Mouse (Mus musculus): ENCODE data around the gene Gm19345. TPM values are rescaled to one million over a fixed set of nuclear protein-coding genes. Genes with fewer than 3 reads are reported as not detected.

Gene Gm19345
- total RNA-seq (2021): 1 to 10 TPM; 1.8 to 2.9 TPM

DNA sequence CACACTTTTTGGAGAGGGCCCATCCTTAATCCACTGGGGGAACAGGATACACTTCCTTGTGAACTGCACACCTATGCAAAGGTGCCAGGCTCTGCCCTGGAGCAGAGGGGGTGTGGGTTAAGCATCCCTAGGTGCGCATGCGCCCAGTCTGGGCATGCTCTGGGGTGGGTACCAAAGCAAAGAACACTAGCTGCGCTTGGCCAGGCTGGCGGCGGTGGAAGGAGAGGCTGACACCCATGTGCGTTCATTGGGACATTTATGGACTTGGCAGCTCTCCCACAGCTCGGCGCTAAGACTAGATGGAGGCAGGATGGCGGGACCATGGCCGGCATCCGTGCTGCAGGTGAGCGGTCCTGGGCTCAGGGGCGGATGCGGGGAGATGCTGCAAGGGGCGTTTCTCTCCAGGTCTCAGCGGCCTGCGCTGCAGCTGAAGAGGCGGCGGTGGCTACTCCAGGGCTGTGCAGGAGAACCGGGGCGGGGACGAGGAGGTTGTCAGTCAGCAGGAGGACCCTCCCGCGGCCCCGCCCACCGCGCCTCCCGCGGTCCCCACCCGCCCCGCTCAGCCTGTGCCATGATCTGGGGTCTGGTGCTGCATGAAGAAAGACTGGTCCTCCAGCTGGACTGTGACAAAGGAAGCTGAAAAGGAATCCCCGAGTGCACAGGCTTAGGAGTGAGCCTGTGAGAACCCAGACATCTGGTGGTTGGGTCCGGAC is at the start of gene Gm19345:
Gm19345 (plus strand) TSS at position 146 of the 713 bp plus-strand sequence.
- DNase-seq (ENCODE audit: extremely low spot score in 1 of 2, low spot score in 1 of 2): peak; percentile 27 to 40

DNA sequence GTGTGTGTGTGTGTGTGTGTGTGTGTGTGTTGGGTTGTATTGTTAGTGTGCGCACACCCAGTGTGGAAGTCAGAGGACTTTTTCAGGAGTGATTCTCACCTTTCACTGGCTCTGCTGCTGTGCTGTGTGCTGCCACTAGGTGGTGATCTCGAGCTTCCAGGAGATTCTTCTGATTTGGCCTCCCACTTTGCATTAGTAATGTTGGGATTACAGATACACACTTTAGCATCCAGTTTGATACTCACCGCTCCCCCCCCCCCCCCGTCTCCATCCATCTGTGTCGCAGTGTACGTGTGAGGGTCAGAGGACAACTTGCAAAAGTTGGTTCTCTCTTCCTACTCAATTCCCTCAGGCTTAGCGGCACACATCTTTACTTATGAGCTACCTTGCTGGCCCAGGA is 48.8 kb upstream of the Gm19345 start:
- peak; percentile 76 to 89 for DNase-seq (ENCODE audit: extremely low spot score in 1 of 2, low spot score in 1 of 2)

DNA sequence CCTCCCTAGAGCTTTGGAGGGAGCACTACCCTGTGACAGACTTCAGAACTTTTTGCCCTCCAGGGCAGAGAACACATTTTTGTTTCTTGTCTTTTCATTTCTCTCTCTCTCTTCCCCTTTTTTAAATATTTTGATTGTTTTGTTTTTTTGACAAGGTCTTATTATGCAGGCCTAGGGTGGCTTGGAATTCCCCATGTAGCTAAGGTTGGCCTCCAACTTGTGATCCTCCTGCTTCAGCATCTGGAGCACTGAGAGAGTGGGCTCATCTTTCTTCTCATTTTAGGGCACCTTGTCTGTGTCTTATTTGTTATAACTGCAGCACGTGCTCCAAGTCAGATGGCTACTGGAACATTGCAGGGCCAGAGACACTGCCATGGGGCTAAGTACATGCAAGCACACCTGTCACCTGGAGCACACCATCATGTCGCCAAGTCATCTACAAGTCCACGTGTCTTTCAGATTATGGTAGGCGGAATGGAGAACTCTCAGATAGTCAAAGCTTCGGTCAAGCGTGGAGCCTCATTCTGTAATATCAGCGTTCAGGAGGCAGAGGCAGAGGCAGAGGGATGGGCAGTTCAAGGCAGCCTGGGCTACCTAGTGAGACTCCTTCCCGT is 45.3 kb upstream of the Gm19345 start:
- no peak for DNase-seq (ENCODE audit: extremely low spot score in 1 of 2, low spot score in 1 of 2)

DNA sequence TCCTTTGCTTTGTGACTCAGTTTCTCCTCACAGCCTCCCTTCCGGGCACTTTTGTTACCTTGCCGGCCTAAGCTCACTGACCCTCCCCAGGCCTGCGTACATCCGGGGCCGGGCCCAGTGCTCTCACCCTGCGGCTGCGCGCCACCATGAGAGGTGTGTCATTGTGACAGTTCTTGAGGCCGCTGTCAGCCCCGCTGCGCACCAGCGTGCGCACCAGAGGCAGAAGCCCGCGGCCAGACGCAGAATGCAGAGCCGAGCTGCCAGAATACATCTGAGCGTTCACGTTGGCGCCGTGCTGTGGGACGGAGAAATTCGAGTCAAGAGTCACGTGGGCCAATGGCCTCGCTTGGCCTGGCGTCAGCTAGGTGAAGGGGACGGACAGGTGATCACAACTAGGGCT is 42.4 kb upstream of the Gm19345 start:
- no peak for DNase-seq (ENCODE audit: extremely low spot score in 1 of 2, low spot score in 1 of 2)

DNA sequence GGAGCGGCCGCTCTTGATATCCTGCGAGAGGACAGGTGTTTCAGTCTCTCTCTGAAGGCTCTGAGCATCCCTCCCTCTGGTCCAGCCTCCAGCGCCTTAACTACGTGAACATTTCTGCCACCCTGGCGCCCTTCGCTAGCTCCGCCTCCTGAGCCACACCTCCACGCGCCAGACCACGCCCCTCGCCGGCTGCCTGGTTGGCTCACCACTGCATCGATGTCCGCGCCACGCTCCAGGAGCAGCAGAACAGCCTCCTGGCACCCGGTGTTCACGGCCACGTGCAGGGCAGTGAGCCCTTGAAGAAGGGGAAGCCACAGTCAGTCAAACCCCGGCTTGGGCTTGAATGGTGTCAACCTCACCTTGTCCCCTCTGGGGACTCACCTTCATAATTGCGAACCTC is 40.7 kb upstream of the Gm19345 start:
- DNase-seq (ENCODE audit: extremely low spot score in 1 of 2, low spot score in 1 of 2): no peak

DNA sequence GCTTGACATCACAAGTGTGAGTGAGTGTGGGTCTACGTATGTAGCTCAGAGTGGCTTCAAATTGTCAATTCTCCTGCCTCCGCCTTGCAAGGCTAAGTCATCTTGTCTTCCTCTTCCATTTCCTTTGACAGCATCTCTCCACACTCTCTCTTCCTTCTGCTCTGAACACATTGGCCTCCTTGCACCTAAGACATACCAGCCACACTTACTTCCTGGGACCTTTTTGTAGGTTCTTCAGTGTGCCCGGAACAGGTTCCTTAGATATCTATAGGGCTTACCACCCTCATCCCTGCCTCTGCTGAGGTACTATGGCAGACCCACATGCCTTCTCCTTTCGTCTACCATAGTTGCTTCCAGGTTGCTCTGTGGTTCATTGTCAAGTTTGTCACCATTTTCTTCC is 38.6 kb upstream of the Gm19345 start:
- DNase-seq (ENCODE audit: extremely low spot score in 1 of 2, low spot score in 1 of 2): no peak

DNA sequence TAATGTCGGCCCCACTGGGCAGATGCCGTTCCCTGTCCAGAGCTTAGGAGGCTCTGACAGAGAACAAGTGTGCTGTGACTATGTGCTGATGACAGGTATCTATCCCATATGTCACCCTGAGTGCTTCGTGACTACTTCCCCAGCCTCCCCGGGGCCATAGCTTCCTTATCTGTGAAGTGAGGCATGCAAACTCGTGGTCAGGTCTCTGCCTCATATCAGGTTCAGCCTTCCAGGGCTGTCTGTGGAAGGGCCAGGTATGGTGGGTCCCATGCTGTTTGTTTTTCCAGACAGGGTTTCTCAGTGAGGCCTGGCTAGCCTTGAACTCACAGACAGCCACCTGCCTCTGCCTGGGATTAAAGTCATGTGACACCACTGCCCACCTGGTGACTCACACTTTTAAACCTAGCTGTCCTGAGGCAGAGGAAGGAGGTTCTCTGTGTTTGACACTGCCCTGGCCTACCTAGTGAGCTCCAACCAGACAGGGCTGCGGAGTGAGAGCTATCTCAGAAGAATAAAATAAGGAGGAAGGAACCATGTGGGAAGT is 38.2 kb upstream of the Gm19345 start:
- no peak for DNase-seq (ENCODE audit: extremely low spot score in 1 of 2, low spot score in 1 of 2)

DNA sequence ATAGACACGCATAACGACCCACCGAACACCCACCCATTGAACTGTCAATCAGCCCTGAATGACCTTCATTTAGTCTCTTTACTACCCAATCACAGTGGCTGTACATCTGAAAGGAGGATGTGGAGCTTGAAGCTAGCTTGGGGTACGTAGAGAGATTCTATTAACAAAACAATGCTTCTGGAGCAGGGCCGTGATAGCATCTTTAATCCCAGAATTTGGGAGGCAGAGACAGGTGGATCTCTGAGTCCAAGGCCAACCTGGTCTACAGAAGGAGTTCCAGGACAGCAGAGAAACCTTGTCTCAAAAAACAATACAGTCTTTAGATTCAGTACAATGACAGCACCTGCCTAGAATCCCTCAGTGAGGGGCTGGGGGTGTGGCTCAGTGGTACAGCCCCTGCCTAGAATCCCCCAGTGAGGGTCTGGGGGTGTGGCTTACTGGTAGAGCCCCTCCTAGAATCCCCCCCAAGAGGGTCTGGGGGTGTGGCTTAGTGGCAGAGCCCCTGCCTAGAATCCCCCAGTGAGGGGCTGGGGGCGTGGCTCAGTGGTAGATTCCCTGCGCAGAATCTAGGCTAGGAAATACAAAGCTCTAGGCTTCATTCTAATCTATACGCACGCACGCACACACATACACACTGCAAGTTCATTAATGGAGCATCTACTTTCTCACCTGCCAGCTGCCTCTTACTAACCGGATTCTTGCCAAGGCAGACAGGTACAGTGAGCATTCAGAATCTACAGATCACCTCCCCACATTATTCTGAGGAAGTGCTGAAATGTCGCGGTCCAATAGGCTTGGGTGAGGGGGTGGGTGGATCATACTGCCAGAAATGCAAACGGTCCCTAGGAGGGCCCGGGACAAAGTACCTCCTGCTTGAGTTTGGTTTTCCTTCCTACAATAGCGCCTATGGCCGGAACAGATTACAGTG is 36.2 kb upstream of the Gm19345 start:
- no peak for DNase-seq (ENCODE audit: extremely low spot score in 1 of 2, low spot score in 1 of 2)

DNA sequence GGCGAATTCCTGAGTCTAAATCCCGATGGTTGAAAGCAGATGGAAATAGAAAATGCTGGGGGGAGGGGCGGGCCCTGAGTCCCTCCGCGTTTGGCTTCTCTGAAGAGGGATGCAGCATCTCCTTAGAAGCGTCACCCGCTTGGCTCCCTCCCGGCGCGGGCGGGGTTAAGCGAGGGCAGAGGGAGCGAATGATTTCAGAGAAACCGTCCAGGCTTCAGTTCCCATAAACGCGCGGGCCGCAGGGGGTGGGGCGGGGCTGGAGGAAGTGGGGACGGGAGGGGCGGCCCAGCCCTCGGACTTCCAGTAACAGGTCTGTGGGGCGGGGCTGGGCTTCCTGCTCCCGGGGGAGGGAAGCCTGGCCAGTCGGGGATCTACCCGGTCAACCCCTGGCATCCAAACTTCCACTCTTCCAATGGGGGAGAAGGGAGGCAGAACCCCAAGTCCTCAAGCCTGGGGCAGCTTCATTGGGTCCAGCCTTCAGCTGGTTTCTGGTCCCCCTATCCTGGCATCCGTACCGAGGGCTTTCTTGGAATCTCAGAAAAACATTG is 35.5 kb upstream of the Gm19345 start:
- peak in 1 of 2 experiments; percentile 33 for DNase-seq (ENCODE audit: extremely low spot score in 1 of 2, low spot score in 1 of 2)

DNA sequence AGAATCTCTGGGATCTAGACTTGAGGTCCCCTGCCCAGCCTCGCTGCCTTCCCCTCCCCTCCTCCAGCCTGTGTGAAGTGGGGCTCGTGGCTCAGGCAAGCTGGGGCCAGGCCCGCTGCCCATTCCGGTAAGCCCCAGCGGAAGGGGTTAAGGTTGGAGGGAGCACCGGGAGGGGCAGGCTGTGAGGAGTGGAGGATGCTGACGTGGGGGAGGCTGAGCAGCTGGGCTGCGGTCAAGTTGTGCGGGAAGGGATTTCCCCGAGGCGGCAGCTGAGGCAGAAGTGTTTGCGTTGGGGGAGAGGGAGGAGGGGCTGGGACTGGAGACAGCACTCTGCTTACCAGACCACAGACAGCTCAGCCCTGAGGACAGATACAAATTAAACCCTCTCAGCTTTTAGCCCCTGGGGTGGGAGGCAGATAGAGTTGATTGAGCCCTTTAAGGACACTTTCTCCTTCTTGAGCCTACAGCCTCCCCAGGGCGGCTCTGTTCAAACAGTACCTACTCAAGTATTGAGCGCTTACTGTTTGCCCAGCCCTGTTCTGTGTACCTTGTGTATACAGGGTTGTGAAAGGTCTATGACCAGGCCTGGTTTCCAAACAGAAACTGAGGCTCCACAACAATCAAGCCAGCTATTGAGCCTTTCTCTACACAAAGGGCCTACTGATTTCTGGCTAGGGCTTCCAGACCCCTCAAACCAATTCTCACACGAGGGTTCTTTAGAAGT is 34.3 kb upstream of the Gm19345 start:
- no peak for DNase-seq (ENCODE audit: extremely low spot score in 1 of 2, low spot score in 1 of 2)

DNA sequence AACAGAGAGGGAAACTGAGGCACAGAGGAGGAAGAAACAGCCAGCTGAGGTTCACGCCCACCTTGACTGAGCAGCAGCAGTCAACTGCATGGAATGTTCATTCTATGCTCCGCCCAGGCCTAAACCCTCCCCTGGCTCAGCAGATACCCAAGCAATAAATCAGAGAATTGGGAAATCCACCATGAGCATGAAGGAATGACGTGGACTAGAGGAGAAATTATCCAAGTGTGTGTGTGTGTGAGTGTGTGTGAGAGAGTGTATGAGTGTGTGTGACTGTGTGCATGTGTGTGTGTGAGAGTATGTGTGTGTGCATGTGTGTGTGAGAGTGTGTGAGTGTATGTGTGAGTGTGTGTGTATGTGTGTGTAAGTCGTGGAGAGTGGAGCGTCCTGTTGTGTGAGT is 33.4 kb upstream of the Gm19345 start:
- DNase-seq (ENCODE audit: extremely low spot score in 1 of 2, low spot score in 1 of 2): no peak

DNA sequence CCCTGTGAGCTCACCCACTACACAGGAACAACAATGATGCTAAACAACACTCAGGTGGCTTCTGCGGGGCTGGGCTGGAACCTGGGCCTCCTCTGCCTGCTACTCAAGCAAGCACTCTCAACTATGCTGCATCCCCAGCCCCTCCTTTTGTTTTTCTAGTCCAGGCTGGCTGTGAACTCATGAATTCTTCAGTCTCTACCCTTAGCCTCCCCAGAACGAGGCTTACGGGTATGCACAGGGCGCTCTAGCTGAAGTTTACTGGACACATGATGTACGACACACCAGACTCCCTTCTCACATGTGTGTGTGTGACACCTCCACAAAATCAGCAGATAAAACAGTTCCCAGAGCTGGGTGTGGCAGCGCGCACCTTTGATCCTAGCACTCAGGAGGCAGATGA is 32.9 kb upstream of the Gm19345 start:
- no peak for DNase-seq (ENCODE audit: extremely low spot score in 1 of 2, low spot score in 1 of 2)

DNA sequence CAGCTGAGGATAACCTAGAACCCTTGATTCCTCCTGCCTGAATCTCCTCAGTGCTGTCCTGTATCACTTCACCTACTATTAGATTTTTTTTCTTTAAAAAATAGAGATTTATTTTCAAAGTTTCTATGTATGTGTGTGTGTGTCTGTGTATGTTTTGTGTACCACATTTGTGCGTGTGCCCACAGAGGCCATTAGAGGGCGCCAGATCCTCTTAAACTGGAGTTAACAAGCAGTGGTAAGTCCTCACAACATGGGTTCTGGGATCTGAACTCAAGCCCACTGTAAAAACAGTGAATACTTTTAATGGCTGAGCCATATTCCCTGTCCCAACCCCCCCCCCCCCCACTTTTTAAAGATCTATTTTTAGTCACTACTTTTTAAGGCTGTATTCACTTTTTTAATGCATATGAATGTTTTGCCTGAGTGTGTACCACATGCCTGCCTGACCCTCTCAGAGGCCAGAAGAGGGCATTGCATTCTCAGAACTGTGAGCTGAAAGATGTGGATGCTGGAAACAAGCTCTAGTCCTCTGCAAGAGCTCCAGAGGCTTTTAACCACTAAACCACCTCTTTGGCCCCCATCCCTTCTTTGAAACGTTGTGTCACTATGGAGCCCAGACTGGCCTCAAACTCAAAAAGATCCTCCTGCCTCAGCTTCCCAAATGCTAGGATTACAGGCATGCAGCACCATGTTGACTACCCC is 31.3 kb upstream of the Gm19345 start:
- DNase-seq (ENCODE audit: extremely low spot score in 1 of 2, low spot score in 1 of 2): no peak

DNA sequence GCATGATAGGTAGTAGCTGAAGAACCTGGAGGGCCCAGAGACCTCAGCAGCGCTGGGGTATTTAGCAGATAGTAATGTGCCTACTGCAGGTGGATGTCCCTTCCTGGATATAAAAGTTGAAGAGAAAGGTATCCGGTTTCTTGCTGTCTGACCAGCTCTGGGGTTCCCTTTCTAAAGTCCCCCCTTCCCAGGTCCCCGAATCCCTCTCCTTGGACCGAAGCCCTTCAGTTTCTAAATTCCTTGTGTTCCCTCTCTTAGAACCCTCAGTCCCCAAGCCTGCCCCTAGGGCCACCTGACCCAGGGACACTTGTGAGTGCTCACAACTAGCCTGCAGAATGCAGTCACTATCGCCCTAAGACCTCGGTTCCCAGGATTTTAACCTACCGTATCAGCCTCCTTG is 30.2 kb upstream of the Gm19345 start:
- no peak for DNase-seq (ENCODE audit: extremely low spot score in 1 of 2, low spot score in 1 of 2)

DNA sequence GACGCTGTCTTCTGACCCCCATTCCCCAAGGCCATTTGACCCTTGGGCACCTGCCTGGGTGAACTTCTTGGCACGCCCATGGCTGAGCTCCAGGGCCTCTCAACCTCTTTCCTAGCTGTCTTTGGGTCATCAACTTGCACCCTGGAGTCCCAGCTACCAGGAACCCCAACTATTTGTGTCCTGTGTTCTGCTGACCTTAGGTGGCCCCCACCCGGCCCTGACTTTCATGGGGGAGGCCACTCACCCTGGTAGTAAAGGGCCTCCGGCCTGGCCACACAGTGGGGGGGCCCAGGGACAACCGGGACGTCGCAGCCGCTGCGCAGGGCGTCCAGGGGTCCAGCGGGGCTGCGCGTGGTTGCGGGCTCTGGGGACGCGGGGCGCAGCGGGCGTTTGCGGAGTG is 29.6 kb upstream of the Gm19345 start:
- no peak for DNase-seq (ENCODE audit: extremely low spot score in 1 of 2, low spot score in 1 of 2)

DNA sequence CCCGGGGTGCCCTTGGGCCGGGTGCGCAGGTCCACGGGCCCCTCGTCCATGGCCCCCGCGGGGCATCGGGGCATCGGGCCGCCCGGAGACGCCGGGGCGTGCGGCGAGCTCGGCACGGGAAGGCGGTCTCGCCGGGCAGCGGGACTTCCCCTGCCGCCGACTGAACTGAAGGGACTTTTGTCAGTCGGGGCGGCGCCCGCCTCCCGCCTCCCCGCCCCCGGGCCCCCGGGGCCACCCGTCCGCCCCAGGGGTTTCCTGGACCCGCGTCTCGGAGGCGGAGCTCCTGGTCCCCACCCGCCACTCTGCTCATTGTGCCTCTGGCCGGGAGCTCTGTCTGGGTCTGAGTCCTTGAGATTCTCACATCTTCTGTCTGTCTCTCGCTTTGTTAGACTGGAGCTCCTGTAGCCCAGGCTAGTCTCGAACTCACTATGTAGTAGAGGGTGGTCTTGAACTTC is 29.2 kb upstream of the Gm19345 start, which contains the start of gene Bcl3:
Bcl3 (minus strand) TSS at position 167 of the 455 bp plus-strand sequence.
- DNase-seq (ENCODE audit: extremely low spot score in 1 of 2, low spot score in 1 of 2): no peak

DNA sequence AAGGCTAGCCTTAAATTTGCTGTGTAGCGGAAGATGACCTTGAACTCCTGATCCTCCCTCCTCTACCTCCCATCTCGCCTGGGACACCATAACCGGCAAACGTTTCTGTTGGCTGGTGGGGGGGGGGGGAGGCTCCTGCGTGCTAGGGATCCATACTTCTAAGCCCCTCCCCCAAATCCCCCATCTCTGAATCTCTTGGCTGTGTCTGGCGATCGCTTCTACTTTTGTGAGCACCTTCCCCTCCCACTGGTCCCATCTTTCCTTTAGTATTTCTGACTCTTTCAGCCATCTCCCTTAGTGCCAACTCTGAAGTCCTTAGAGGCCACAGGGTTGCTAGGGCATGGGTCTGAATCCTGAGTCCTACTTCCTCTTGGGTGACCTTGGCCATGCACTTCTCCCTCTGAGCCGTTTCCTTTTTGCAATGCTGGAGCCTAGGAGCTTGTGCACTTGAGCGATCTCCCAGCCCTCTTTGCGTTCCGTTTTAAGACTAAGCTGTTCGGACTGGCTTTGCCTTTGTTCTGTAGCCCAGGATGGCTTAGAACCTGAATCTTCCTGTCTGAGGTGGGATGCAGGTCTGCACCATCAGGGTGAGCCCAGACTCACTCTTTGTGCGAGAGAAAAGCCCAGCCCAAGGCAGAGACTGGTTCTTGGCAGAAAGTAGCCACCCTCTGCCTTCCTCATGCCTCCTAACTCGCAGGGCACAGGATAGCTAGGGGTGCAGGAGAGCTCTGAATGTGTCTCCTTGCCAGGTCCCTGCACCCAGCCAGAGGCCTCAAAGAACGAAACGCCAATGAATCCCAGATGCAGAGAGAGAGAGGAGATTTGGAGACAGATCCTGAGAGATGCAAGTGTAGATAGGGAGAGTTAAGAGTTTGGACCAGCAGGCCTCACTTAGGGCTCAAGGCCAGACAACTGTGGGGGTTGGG is 28.3 kb upstream of the Gm19345 start:
- no peak for DNase-seq (ENCODE audit: extremely low spot score in 1 of 2, low spot score in 1 of 2)

Measured in layer of hippocampus, postnatal 25 days (tissue).